Mouse (Mus musculus): ENCODE results near the gene Scrn3.

GRCm38 (mm10) chr2:73319218-73319617, 6.8 kb downstream of the Scrn3 start:
- TF ChIP-seq POLR2A (IDR thresholded peaks at IDR 0.05; ENCODE audit: low read depth, low read length), result no peak
- TF ChIP-seq CTCF (IDR thresholded peaks at IDR 0.05; ENCODE audit: extremely low read depth, insufficient read depth, insufficient read length, insufficient replicate concordance), result no peak

All from spleen, adult 2 months (tissue).